Mouse (Mus musculus) liver, adult 2 months (tissue): Measurements from ENCODE around the gene Uggt1. TPM values are rescaled to one million over a fixed set of nuclear protein-coding genes. Genes with fewer than 3 reads are reported as not detected.
A peak's percentile ranks its signal among the peaks of the same experiment; 100 is the strongest.

Experiments
- DNase-seq: peaks from one replicate; pipeline ENCODE4 v3.0.0-alpha.2; 2011; ENCODE audit warnings: low read depth, low spot score; ENCODE audit errors: extremely low read depth
- H3K27ac ChIP-seq: fragments of 200-500 bp; replicated peaks from 2 replicates; pipeline ENCODE4 v1.5.1; 2012; ENCODE audit warnings: low read depth, mild to moderate bottlenecking, control low read depth, inconsistent platforms, low read length; ENCODE audit not compliant: insufficient read depth
- H3K27me3 ChIP-seq: fragments of 200-500 bp; 2 replicates; pipeline ENCODE4 v1.6.1; 2012; ENCODE audit warnings: mild to moderate bottlenecking, moderate library complexity, low read length, inconsistent platforms; ENCODE audit not compliant: control insufficient read depth, insufficient read depth
- H3K36me3 ChIP-seq: fragments of 200-500 bp; 2 replicates; pipeline ENCODE4 v1.6.1; 2012; ENCODE audit warnings: low read length, inconsistent platforms; ENCODE audit not compliant: control insufficient read depth, insufficient read depth
- H3K4me1 ChIP-seq: fragments of 200-500 bp; 2 replicates; pipeline ENCODE4 v1.6.1; 2011; ENCODE audit warnings: low read length; ENCODE audit not compliant: control insufficient read depth, insufficient read depth
- H3K4me3 ChIP-seq: fragments of 200-500 bp; 2 replicates; pipeline ENCODE4 v1.5.1; 2011; ENCODE audit warnings: low read depth, mild to moderate bottlenecking, control low read depth, low read length, moderate library complexity; ENCODE audit not compliant: insufficient read depth
- H3K79me2 ChIP-seq: fragments of 200-500 bp; 2 replicates; pipeline ENCODE4 v1.6.1; 2012; ENCODE audit warnings: inconsistent platforms, mild to moderate bottlenecking, low read length, moderate library complexity; ENCODE audit not compliant: control insufficient read depth, insufficient read depth
- H3K9ac ChIP-seq: fragments of 200-500 bp; 2 replicates; pipeline ENCODE4 v1.6.1; 2012; ENCODE audit warnings: low read depth, mild to moderate bottlenecking, control low read depth, inconsistent platforms, low read length
- CTCF ChIP-seq: fragments of 200-500 bp; IDR thresholded peaks from 2 replicates; pipeline ENCODE4 v1.5.1; 2011; ENCODE audit warnings: low read depth, low read length, control low read depth
- POLR2A ChIP-seq: fragments of 200-500 bp; IDR thresholded peaks from 2 replicates; pipeline ENCODE4 v1.6.1; 2011; ENCODE audit warnings: low read length, control low read depth; ENCODE audit not compliant: insufficient read depth; ENCODE audit errors: extremely low read depth
- WGBS: fragments of 180-500 bp; shearing (Covaris S2); methylation state at CpG from one replicate; pipeline ENCODE4 v1.1.7; 2018; 5-methylcytosine and 5-hydroxymethylcytosine counted together
- polyA plus RNA-seq: library from polyadenylated mRNA; depleted of rRNA; stranded (reverse); fragments of >200 nt; gene quantifications from 2 replicates; pipeline ENCODE4 v1.2.3, GENCODE M21; 2012
- total RNA-seq: library from RNA; depleted of rRNA; stranded (reverse); fragments of >200 nt; gene quantifications from 2 replicates; pipeline ENCODE4 v1.2.3, GENCODE M21; 2014

Uggt1 gene
- total and polyA plus RNA-seq, 2 experiments: 11.6 to 44.5 TPM

GRCm38 (mm10) chr1:36243447-36244057 lies 968 bp downstream of the Uggt1 start:
- H3K27me3 ChIP-seq: no peaks in the 10 kb centered on the region
- H3K36me3 ChIP-seq: no peaks in the 10 kb centered on the region
- TF ChIP-seq CTCF (no peak), POLR2A (no peak)
- H3K79me2 ChIP-seq: peaks cover 37% of the 10 kb centered on the region
- H3K4me1 ChIP-seq: peaks cover 4% of the 10 kb centered on the region
- H3K27ac ChIP-seq: peak overlapping the region; percentile 78
- H3K9ac ChIP-seq: peak overlapping the region; percentile 93
- peak; percentile 54 for DNase-seq
- WGBS: under 1% methylated on average over 21 of the region's 21 CpGs
- peak overlapping the region; percentile 95 for H3K4me3 ChIP-seq

- Histone ChIP-seq H3K9ac (no peak overlapping the region), H3K79me2 (peaks cover 46% of the 10 kb centered on the region), H3K4me3 (no peak overlapping the region), H3K27me3 (no peaks in the 10 kb centered on the region), H3K36me3 (no peaks in the 10 kb centered on the region), H3K4me1 (peaks cover 4% of the 10 kb centered on the region), H3K27ac (no peak overlapping the region)
- no peak for DNase-seq
- WGBS: 87% methylated on average over 15 of the region's 15 CpGs
- TF ChIP-seq CTCF (no peak), POLR2A (no peak)
Measured at GRCm38 (mm10) chr1:36241903-36242429, 2.6 kb downstream of the Uggt1 start.

GRCm38 (mm10) chr1:36240176-36240575 lies 4.3 kb downstream of the Uggt1 start:
- no peaks in the 10 kb centered on the region for H3K36me3 ChIP-seq

GRCm38 (mm10) chr1:36239396-36239795 lies 5.1 kb downstream of the Uggt1 start:
- H3K27ac ChIP-seq: no peak overlapping the region
- no peak overlapping the region for H3K9ac ChIP-seq
- WGBS: 86% methylated on average over 10 of the region's 10 CpGs
- no peak for TF ChIP-seq CTCF
- TF ChIP-seq POLR2A: no peak
- H3K4me1 ChIP-seq: peaks cover 4% of the 10 kb centered on the region
- no peak for DNase-seq
- no peak overlapping the region for H3K4me3 ChIP-seq
- H3K27me3 ChIP-seq: no peaks in the 10 kb centered on the region
- peaks cover 56% of the 10 kb centered on the region for H3K79me2 ChIP-seq
- no peaks in the 10 kb centered on the region for H3K36me3 ChIP-seq

More at GRCm38 (mm10) chr1:36240176-36240575, 4.3 kb downstream of the Uggt1 start:
- no peak overlapping the region for H3K4me3 ChIP-seq
- no peaks in the 10 kb centered on the region for H3K27me3 ChIP-seq
- 83% methylated on average over 6 of the region's 6 CpGs for WGBS
- no peak overlapping the region for H3K27ac ChIP-seq
- no peak for TF ChIP-seq CTCF
- TF ChIP-seq POLR2A: no peak
- DNase-seq: no peak
- H3K79me2 ChIP-seq: peaks cover 56% of the 10 kb centered on the region
- peaks cover 4% of the 10 kb centered on the region for H3K4me1 ChIP-seq
- no peak overlapping the region for H3K9ac ChIP-seq

GRCm38 (mm10) chr1:36235855-36236254 lies 8.7 kb downstream of the Uggt1 start:
- TF ChIP-seq CTCF (no peak), POLR2A (no peak)
- no peak overlapping the region for H3K9ac ChIP-seq
- 83% methylated on average over 2 of the region's 2 CpGs for WGBS
- H3K4me3 ChIP-seq: no peak overlapping the region
- H3K79me2 ChIP-seq: peaks cover 40% of the 10 kb centered on the region
- DNase-seq: no peak
- no peak overlapping the region for H3K27ac ChIP-seq
- no peaks in the 10 kb centered on the region; the same call in 1 of the 2 replicates for H3K4me1 ChIP-seq
- H3K36me3 ChIP-seq: peaks cover 14% of the 10 kb centered on the region
- no peaks in the 10 kb centered on the region for H3K27me3 ChIP-seq

GRCm38 (mm10) chr1:36235057-36235639 lies 9.4 kb downstream of the Uggt1 start:
- Histone ChIP-seq H3K27me3 (no peaks in the 10 kb centered on the region), H3K27ac (no peak overlapping the region), H3K79me2 (peaks cover 34% of the 10 kb centered on the region; the same call in 1 of the 2 replicates), H3K4me1 (no peaks in the 10 kb centered on the region; the same call in 1 of the 2 replicates), H3K9ac (no peak overlapping the region), H3K36me3 (peaks cover 18% of the 10 kb centered on the region), H3K4me3 (no peak overlapping the region)
- no peak for TF ChIP-seq POLR2A
- TF ChIP-seq CTCF: no peak
- 79% methylated on average over 9 of the region's 9 CpGs for WGBS
- no peak for DNase-seq
